Mouse (Mus musculus) limb, embryonic 12.5 days (tissue): Measurements from ENCODE around the gene Tada3. TPM values are rescaled to one million over a fixed set of nuclear protein-coding genes. Genes with fewer than 3 reads are reported as not detected.
"Not testable (repeated sequence)": the region's sequence is repeated elsewhere in the genome, so short reads cannot be mapped to it uniquely, and the experiment has no call there.

Experiments used
- ATAC-seq: fragments of 200-750 bp; cut with Nextera tagmentation; 2 replicates; pipeline ENCODE4 v1.8.0; 2017; ENCODE audit warnings: low read depth, moderate TSS enrichment; ENCODE audit not compliant: insufficient number of reproducible peaks, insufficient read depth, low FRiP score, low TSS enrichment
- H3K27ac ChIP-seq: fragments of 300-500 bp; sonication (generic); 2 replicates; pipeline ENCODE4 v1.5.1; 2016; ENCODE audit warnings: mild to moderate bottlenecking, moderate library complexity
- H3K27me3 ChIP-seq: fragments of 300-500 bp; sonication (generic); 2 replicates; pipeline ENCODE4 v1.6.1; 2016; ENCODE audit warnings: mild to moderate bottlenecking, moderate library complexity
- H3K36me3 ChIP-seq: fragments of 300-500 bp; sonication (generic); 2 replicates; pipeline ENCODE4 v1.6.1; 2016; ENCODE audit warnings: mild to moderate bottlenecking, moderate library complexity
- H3K4me1 ChIP-seq: fragments of 300-500 bp; sonication (generic); replicated peaks from 2 replicates; pipeline ENCODE4 v1.6.1; 2016
- H3K4me2 ChIP-seq: fragments of 300-500 bp; sonication (generic); 2 replicates; pipeline ENCODE4 v1.6.1; 2016; ENCODE audit warnings: mild to moderate bottlenecking, moderate library complexity
- H3K4me3 ChIP-seq: fragments of 300-500 bp; sonication (generic); replicated peaks from 2 replicates; pipeline ENCODE4 v1.5.1; 2016; ENCODE audit warnings: mild to moderate bottlenecking
- H3K9ac ChIP-seq: fragments of 300-500 bp; sonication (generic); replicated peaks from 2 replicates; pipeline ENCODE4 v1.6.1; 2016; ENCODE audit warnings: mild to moderate bottlenecking, moderate library complexity
- H3K9me3 ChIP-seq: fragments of 300-500 bp; sonication (generic); 2 replicates; pipeline ENCODE4 v1.6.1; 2016; ENCODE audit warnings: mild to moderate bottlenecking, moderate library complexity
- WGBS: fragments of 180-500 bp; shearing (Covaris S2); methylation state at CpG from one replicate; pipeline ENCODE4 v1.1.7; 2016; 5-methylcytosine and 5-hydroxymethylcytosine counted together
- polyA plus RNA-seq: library from polyadenylated mRNA; unstranded; fragments of >200 nt; fragmentation: Nextera tagmentation; extraction: Ambion mirVana; gene quantifications from 2 replicates; pipeline ENCODE4 v1.2.1, GENCODE M21; 2016

Gene Tada3
- polyA plus RNA-seq, 1 experiment from 2014 or later, result 45.4 TPM

GRCm38 (mm10) chr6:113343177-113344092 lies 34.2 kb downstream of the Tada3 start, which contains the start of gene Camk1:
Camk1 (minus strand) TSS chr6:113343984.
- Histone ChIP-seq H3K4me2 (peak within 1 kb of the TSS; percentile 85), H3K9ac (peak within 1 kb of the TSS; percentile 87), H3K27ac (0 out of 2 replicates have a peak within 1 kb of the TSS, but pooled peaks have one; percentile 29), H3K9me3 (no peaks in the 10 kb centered on the region), H3K36me3 (peaks cover 28% of the 10 kb centered on the region), H3K4me1 (peaks cover 32% of the 10 kb centered on the region), H3K4me3 (peak within 1 kb of the TSS; percentile 68), H3K27me3 (no peaks in the 10 kb centered on the region)
- ATAC-seq, result peak; percentile 57; the same call in 1 of the 2 replicates
- 16% methylated on average over 32 of the region's 32 CpGs for WGBS

DNA sequence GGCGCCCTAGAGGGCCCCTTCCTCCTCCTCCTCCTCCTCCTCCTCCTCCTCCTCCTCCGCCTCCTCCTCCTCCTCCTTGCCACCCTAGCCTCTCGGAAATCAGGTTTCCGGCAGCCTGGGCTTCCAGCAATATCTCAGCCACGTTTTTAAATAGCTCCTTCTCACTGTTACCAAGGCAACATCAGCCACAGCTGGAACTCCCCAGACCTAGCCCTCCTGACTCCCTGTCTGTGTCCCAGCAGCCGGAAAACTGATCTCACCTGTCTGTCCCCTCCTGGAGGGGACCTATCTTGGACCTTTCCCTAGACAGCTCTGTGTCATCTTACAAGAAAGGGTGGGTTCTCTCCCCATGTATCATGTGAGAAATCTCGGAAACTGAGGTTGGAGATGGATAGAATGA lies 35.4 kb downstream of the Tada3 start:
- Histone ChIP-seq H3K9me3 (no peaks in the 10 kb centered on the region), H3K4me3 (peak overlapping the region; percentile 11; the same call in 1 of the 2 replicates), H3K27ac (0 out of 2 replicates have a peak overlapping the region, but pooled peaks have one; percentile 29), H3K4me2 (peak overlapping the region; percentile 85), H3K36me3 (peaks cover 38% of the 10 kb centered on the region), H3K9ac (no peak overlapping the region), H3K27me3 (no peaks in the 10 kb centered on the region), H3K4me1 (peaks cover 32% of the 10 kb centered on the region)
- ATAC-seq, result no peak
- 53% methylated on average over 3 of the region's 7 CpGs for WGBS

DNA sequence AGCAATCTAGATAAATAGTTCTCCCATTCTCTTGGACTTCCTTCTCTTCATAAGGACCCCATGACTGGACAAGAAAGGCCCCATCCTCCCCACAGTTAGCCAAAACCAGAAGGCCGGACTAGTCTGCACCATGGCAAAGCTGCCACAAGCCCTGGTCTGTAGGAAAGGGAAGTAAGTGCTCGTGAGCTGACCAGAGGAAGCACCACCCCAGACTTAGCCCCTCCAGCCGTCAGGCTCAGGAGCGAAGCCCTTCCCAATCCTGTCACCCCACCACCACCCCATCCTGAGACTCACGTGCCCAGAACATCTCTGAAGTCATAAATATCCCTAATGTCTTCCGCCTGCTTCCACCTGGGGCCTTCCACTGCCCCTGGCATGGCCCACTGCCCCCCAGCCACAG lies 36.1 kb downstream of the Tada3 start:
- Histone ChIP-seq H3K4me1 (peaks cover 32% of the 10 kb centered on the region), H3K36me3 (peaks cover 43% of the 10 kb centered on the region), H3K4me3 (no peak overlapping the region), H3K4me2 (0 out of 2 replicates have a peak overlapping the region, but pooled peaks have one; percentile 85), H3K9me3 (no peaks in the 10 kb centered on the region), H3K27me3 (no peaks in the 10 kb centered on the region), H3K27ac (no peak overlapping the region), H3K9ac (no peak overlapping the region; the same call in 1 of the 2 replicates)
- WGBS, result 77% methylated on average over 6 of the region's 6 CpGs
- ATAC-seq, result no peak

DNA sequence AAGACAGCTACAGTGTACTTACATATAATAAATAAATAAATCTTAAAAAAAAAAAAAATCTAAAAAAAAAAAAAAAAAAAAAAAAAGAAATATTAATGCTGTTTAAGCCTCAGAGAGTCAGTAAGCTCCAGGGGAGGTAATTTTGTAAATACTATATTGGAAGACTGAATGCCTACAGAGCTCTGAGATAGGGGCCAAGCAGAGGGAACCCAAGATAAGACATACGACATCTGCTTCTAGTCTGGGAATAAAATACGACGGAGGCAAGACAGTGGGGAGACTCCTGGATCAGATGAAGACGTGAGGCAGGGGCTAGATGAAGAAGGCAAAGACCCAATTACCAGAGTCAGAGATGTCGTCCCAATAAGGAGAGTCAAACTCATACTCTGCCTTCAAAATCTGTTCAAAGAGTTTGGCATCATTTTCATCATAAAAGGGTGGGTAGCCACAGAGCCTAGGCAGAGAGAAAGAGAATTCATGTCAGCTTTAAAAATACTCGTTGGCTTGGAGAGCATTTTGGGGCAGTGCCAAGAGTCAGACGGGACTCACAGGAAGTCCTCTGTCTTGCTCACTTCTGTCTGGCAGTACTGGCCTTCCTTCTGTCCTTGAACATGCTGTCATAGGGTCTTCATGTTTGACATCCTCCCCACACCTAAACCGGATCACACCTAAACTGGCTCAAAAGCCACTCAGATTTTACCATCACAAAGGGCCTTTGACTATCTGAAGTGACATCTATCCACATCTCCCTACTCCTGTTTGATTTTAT lies 40.6 kb downstream of the Tada3 start:
- H3K9ac ChIP-seq, result no peak overlapping the region
- WGBS, result 77% methylated on average over 8 of the region's 8 CpGs
- no peak overlapping the region for H3K4me3 ChIP-seq
- H3K4me1 ChIP-seq, result peaks cover 10% of the 10 kb centered on the region
- no peak overlapping the region for H3K4me2 ChIP-seq
- H3K9me3 ChIP-seq, result no peaks in the 10 kb centered on the region
- H3K36me3 ChIP-seq, result peaks cover 85% of the 10 kb centered on the region
- H3K27me3 ChIP-seq, result no peaks in the 10 kb centered on the region
- no peak overlapping the region for H3K27ac ChIP-seq
- no peak for ATAC-seq

DNA sequence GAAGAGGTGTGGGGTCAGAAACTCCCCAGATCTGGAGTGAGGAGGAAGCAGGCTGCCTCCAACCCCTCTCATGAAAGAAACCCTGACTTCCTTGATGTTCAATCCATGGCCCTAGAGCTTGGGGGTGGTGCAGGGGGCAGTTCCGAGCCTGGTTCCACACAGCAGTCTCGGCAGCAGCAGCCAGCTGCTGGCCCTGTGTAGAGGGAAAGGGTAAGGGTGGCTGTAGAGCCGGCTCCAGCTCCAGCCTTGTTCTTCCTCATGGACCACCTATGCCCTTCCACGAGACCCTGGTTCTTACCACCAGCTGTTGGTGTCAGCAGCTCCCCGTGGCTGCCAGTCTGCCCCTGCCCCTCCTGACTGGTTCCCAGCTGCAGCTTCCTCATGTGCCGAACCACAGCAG lies 43.5 kb downstream of the Tada3 start:
- Histone ChIP-seq H3K9ac (no peak overlapping the region), H3K4me3 (no peak overlapping the region), H3K4me2 (no peak overlapping the region), H3K9me3 (no peaks in the 10 kb centered on the region), H3K36me3 (peaks cover 86% of the 10 kb centered on the region), H3K27ac (no peak overlapping the region), H3K4me1 (no peaks in the 10 kb centered on the region), H3K27me3 (no peaks in the 10 kb centered on the region)
- no peak for ATAC-seq
- WGBS, result 78% methylated on average over 6 of the region's 6 CpGs

GRCm38 (mm10) chr6:113333137-113333950 lies 44.3 kb downstream of the Tada3 start:
- Histone ChIP-seq H3K4me2 (no peak overlapping the region), H3K27me3 (no peaks in the 10 kb centered on the region), H3K27ac (no peak overlapping the region), H3K9me3 (no peaks in the 10 kb centered on the region), H3K4me3 (no peak overlapping the region), H3K9ac (no peak overlapping the region), H3K4me1 (no peaks in the 10 kb centered on the region), H3K36me3 (peaks cover 82% of the 10 kb centered on the region)
- ATAC-seq, result 0 out of 2 replicates have a peak, but pooled peaks have one; percentile 18
- WGBS, result 82% methylated on average over 14 of the region's 14 CpGs

DNA sequence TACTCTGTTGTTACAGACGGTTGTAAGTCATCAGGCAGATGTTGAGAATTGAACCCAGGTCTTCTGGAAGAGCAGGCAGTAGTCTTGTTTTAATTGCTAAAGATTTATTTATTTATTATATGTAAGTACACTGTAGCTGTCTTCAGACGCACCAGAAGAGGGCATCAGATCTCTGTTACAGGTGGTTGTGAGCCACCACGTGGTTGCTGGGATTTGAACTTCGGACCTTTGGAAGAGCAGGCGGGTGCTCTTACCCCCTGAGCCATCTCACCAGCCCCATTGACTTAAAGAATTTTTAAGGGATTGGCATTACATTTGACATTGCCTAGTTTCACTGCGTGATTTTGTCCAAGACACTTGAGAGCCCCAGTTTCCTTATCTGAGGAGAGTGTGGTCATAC lies 44.9 kb downstream of the Tada3 start:
- H3K36me3 ChIP-seq, result peaks cover 77% of the 10 kb centered on the region
- not testable (repeated sequence) for H3K4me3 ChIP-seq, H3K9me3 ChIP-seq, H3K27ac ChIP-seq, H3K27me3 ChIP-seq, ATAC-seq, H3K4me2 ChIP-seq, H3K4me1 ChIP-seq, H3K9ac ChIP-seq
- 83% methylated on average over 6 of the region's 6 CpGs for whole genome bisulfite sequencing

DNA sequence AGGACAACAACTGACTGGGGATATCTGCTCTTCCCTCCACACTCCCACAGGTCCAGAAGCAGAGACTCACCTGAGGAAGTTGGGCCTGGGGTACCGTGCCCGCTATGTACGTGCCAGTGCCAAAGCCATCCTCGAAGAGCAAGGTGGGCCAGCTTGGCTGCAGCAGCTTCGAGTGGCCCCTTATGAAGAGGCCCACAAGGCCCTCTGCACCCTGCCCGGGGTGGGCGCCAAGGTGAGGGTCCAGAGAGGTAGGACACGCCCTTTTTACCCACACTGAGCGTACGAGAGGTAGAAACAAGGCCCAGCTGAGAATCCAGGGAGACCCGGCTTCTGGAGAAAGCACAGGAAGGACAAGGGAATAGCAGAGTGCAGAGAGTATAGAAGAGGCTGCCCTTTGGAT lies 46.0 kb downstream of the Tada3 start:
- H3K27ac ChIP-seq, result no peak overlapping the region
- no peak overlapping the region for H3K9ac ChIP-seq
- 90% methylated on average over 11 of the region's 11 CpGs for WGBS
- H3K4me1 ChIP-seq, result 0 out of 2 replicates have a peak, but pooled peaks cover 7% of the 10 kb centered on the region
- H3K36me3 ChIP-seq, result peaks cover 68% of the 10 kb centered on the region
- no peak overlapping the region for H3K4me2 ChIP-seq
- no peaks in the 10 kb centered on the region for H3K27me3 ChIP-seq
- no peaks in the 10 kb centered on the region for H3K9me3 ChIP-seq
- ATAC-seq, result no peak
- H3K4me3 ChIP-seq, result no peak overlapping the region

DNA sequence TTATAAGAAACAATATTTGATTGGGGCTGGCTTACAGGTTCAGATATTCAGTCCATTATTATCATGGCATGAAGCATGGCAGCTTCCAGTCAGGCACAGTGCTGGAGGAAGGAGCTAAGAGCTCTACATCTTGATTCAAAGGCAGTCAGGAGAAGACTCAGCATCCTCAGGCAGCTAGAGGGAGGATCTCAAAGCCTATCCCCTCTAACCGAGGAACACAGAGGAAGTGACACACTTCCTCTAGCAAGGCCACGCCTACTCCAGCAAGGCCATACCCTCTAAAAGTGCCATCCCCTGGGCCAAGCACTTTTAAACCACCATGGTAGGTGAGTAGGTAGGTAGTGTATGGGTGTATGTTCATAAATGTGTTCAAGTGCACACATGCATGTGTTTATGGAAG lies 47.1 kb downstream of the Tada3 start:
- 0 out of 2 replicates have a peak, but pooled peaks cover 7% of the 10 kb centered on the region for H3K4me1 ChIP-seq
- H3K9ac ChIP-seq, result no peak overlapping the region
- no peaks in the 10 kb centered on the region for H3K9me3 ChIP-seq
- H3K4me3 ChIP-seq, result no peak overlapping the region
- ATAC-seq, result no peak
- no peaks in the 10 kb centered on the region for H3K27me3 ChIP-seq
- peaks cover 59% of the 10 kb centered on the region for H3K36me3 ChIP-seq
- WGBS, result 56% methylated on average over 2 of the region's 2 CpGs
- no peak overlapping the region for H3K4me2 ChIP-seq
- no peak overlapping the region for H3K27ac ChIP-seq

- Histone ChIP-seq H3K4me2 (no peak overlapping the region), H3K4me1 (0 out of 2 replicates have a peak, but pooled peaks cover 7% of the 10 kb centered on the region), H3K36me3 (peaks cover 58% of the 10 kb centered on the region), H3K4me3 (no peak overlapping the region), H3K9me3 (no peaks in the 10 kb centered on the region), H3K27me3 (no peaks in the 10 kb centered on the region), H3K9ac (no peak overlapping the region), H3K27ac (no peak overlapping the region)
- ATAC-seq, result no peak
- 94% methylated on average over 1 of the region's 1 CpGs for WGBS
Observed at GRCm38 (mm10) chr6:113329396-113329795, 48.3 kb downstream of the Tada3 start.
